Mouse (Mus musculus) neural tube, embryonic 11.5 days (tissue): ENCODE measurements at regions not wholly inside any gene's neighbourhood (a gene's known extent, or its start where the extent isn't known, plus 50 kb on each side); places are given as distances from the start of the nearest gene placed in this dataset.

Experiments
- ATAC-seq: fragments of 200-750 bp; cut with Nextera tagmentation; 2 replicates; pipeline ENCODE4 v1.8.0; 2017; ENCODE audit warnings: moderate number of reproducible peaks, mild to moderate bottlenecking, moderate TSS enrichment, moderate library complexity; ENCODE audit not compliant: insufficient read depth, low FRiP score, low TSS enrichment
- DNase-seq: peaks from one replicate; pipeline ENCODE4 v3.0.0-alpha.2; 2015; ENCODE audit warnings: low spot score
- H3K27ac ChIP-seq: fragments of 300-500 bp; sonication (generic); 2 replicates; pipeline ENCODE4 v1.5.1; 2014; ENCODE audit warnings: low read depth, mild to moderate bottlenecking, low read length
- H3K27me3 ChIP-seq: fragments of 300-500 bp; sonication (generic); 2 replicates; pipeline ENCODE4 v1.6.1; 2014; ENCODE audit warnings: mild to moderate bottlenecking, low read length, mixed read lengths; ENCODE audit not compliant: control insufficient read depth, insufficient read depth
- H3K36me3 ChIP-seq: fragments of 300-500 bp; sonication (generic); 2 replicates; pipeline ENCODE4 v1.6.1; 2014; ENCODE audit warnings: mild to moderate bottlenecking, low read length, moderate library complexity, mixed read lengths; ENCODE audit not compliant: control insufficient read depth, insufficient read depth
- H3K4me1 ChIP-seq: fragments of 300-500 bp; sonication (generic); 2 replicates; pipeline ENCODE4 v1.6.1; 2014; ENCODE audit warnings: low read length, mixed read lengths; ENCODE audit not compliant: control insufficient read depth, insufficient read depth
- H3K4me2 ChIP-seq: fragments of 300-500 bp; sonication (generic); 2 replicates; pipeline ENCODE4 v1.6.1; 2014; ENCODE audit warnings: low read depth, mild to moderate bottlenecking, moderate library complexity
- H3K4me3 ChIP-seq: fragments of 300-500 bp; sonication (generic); 2 replicates; pipeline ENCODE4 v1.5.1; 2014; ENCODE audit warnings: low read depth, low read length
- H3K9ac ChIP-seq: fragments of 300-500 bp; sonication (generic); 2 replicates; pipeline ENCODE4 v1.6.1; 2014; ENCODE audit warnings: mild to moderate bottlenecking, low read length
- H3K9me3 ChIP-seq: fragments of 300-500 bp; sonication (generic); 2 replicates; pipeline ENCODE4 v1.6.1; 2016; ENCODE audit warnings: low read length; ENCODE audit not compliant: control insufficient read depth
- WGBS: fragments of 180-500 bp; shearing (Covaris S2); extraction: QIAGEN DNeasy Blood & Tissue Kit; methylation state at CpG from one replicate; pipeline ENCODE4 v1.1.7; 2014; 5-methylcytosine and 5-hydroxymethylcytosine counted together

DNA sequence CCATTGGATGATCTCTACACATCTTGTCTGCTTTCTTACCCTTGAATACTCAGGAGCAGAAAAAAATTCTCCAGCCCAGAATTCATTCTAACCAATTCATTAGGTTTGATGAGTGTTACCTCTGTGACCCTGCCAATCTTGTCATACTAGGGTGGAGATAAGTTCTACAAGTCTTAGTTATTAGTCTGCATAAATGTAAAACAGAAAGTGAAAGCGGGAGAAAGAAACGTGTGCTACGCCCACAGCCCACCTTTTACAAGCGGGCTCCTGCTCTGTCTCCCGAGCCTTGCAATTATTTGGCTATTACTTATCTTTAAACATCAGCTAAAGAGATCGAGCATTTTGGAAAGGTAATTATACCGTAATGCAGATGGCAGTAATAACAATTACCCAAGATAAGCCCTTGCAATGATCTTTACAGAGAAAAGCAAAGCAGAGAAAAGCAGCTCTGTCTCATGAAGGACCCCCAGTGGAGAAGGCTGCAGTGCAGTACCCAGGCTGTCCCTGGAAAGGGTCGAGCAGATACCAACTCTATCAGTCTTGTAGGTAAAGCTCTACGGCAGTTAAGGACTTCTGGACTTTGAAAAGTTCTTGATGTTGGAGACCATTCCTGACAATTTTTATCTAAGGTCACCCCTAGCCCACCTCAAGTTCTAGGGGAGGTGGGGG is 286.1 kb upstream of the Ppargc1a start:
- Histone ChIP-seq H3K4me2 (no peak overlapping the region), H3K27me3 (no peaks in the 10 kb centered on the region), H3K36me3 (no peaks in the 10 kb centered on the region), H3K9me3 (no peaks in the 10 kb centered on the region), H3K4me1 (no peaks in the 10 kb centered on the region), H3K9ac (no peak overlapping the region), H3K4me3 (no peak overlapping the region), H3K27ac (no peak overlapping the region)
- 60% methylated on average over 9 of the region's 9 CpGs for WGBS
- ATAC-seq: no peak; the same call in 1 of the 2 replicates
- DNase-seq: no peak

DNA sequence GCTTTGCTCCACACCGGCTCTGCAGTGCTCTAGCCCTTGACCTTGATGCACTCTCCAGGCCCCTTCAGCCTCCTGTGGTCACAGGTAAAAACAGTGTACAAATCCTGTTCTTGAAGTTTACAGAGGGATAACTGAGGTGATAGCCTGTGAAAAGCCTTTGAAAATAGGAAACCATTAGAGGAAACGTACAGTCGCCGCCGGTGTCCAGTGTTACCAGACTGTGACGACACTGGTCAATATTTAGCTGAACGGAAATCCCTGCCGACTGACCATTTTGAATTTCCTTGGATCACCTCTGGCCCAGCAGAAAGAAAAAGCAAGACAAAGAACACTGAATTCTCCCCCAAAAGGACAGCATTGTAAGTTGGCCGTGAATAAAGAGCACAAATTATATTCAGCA is 282.6 kb upstream of the Ppargc1a start:
- DNase-seq (no peak), ATAC-seq (no peak)
- Histone ChIP-seq H3K9me3 (no peaks in the 10 kb centered on the region), H3K9ac (no peak overlapping the region), H3K27me3 (no peaks in the 10 kb centered on the region), H3K4me2 (no peak overlapping the region), H3K4me1 (no peaks in the 10 kb centered on the region), H3K36me3 (no peaks in the 10 kb centered on the region), H3K4me3 (no peak overlapping the region), H3K27ac (no peak overlapping the region)
- WGBS: 91% methylated on average over 9 of the region's 9 CpGs

DNA sequence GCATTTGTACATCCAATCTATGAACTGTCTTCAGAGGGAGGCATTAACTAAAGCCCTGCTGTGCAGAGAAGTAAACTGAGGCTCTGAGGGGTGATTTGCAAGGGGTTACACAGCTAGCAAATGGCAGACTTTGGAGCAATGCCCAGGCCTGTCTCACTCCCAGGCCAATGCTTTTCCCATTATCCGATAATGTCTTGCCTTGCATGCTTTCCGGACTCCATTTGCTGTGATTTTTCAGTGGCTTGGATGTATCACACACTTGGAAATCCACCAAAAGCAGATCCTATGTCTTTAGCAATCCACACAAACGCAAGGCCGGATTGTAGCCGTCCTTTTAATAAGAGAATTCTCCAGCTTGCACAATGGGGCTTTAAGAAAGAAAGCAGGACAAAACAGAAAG is 281.7 kb upstream of the Ppargc1a start:
- Histone ChIP-seq H3K4me3 (no peak overlapping the region), H3K27me3 (no peaks in the 10 kb centered on the region), H3K9me3 (no peaks in the 10 kb centered on the region), H3K36me3 (no peaks in the 10 kb centered on the region), H3K9ac (no peak overlapping the region), H3K4me1 (no peaks in the 10 kb centered on the region), H3K27ac (no peak overlapping the region), H3K4me2 (no peak overlapping the region)
- DNase-seq (no peak), ATAC-seq (no peak)
- 95% methylated on average over 5 of the region's 5 CpGs for WGBS

DNA sequence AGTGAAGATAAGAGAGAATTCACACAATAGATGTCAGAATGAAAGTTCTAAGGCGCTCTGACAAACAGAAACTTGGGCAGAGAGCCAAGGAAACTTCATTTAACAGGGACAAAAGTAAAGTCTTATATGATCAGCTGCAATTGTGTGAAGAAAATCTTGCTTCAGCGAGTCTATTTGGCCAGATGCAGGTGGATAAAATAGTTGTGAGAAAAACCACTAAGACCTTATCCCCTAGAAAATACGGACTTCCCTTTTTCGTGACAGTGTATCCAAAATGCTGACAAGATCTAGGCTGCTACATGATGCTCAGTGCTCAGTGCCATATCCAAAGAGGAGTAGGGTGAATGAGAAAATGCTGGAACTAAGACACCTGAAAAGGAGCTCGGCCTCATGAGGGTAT is 274.7 kb upstream of the Ppargc1a start:
- DNase-seq (no peak), ATAC-seq (no peak)
- Histone ChIP-seq H3K27me3 (no peaks in the 10 kb centered on the region), H3K27ac (no peak overlapping the region), H3K4me1 (no peaks in the 10 kb centered on the region), H3K4me3 (no peak overlapping the region), H3K9ac (no peak overlapping the region), H3K4me2 (no peak overlapping the region), H3K9me3 (no peaks in the 10 kb centered on the region), H3K36me3 (no peaks in the 10 kb centered on the region)
- 91% methylated on average over 5 of the region's 5 CpGs for WGBS

DNA sequence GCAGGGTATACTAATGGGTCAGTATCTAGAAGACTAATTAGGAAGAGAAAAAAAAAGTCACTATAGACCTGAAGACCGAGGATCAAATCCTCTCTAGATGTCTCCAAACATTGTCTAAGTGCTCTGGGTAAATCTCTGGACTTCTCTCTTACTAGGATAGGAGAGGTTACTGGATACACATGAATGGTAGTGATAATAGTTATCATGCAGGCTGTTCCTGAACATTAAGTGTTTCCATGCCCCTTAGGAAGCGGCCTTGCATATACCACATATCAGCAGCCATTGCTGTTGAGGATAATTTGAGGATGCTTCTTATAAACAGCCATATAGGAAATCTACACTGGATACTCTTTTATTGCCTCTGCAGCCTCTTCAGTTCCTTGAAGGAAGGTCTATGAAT is 274.2 kb upstream of the Ppargc1a start:
- ATAC-seq (no peak), DNase-seq (no peak)
- 89% methylated on average over 2 of the region's 2 CpGs for WGBS
- no peaks in the 10 kb centered on the region for H3K36me3 ChIP-seq
- no peaks in the 10 kb centered on the region for H3K27me3 ChIP-seq
- no peak overlapping the region for H3K4me3 ChIP-seq
- no peaks in the 10 kb centered on the region for H3K4me1 ChIP-seq
- no peak overlapping the region for H3K4me2 ChIP-seq
- no peaks in the 10 kb centered on the region for H3K9me3 ChIP-seq
- H3K9ac ChIP-seq: no peak overlapping the region
- no peak overlapping the region for H3K27ac ChIP-seq

DNA sequence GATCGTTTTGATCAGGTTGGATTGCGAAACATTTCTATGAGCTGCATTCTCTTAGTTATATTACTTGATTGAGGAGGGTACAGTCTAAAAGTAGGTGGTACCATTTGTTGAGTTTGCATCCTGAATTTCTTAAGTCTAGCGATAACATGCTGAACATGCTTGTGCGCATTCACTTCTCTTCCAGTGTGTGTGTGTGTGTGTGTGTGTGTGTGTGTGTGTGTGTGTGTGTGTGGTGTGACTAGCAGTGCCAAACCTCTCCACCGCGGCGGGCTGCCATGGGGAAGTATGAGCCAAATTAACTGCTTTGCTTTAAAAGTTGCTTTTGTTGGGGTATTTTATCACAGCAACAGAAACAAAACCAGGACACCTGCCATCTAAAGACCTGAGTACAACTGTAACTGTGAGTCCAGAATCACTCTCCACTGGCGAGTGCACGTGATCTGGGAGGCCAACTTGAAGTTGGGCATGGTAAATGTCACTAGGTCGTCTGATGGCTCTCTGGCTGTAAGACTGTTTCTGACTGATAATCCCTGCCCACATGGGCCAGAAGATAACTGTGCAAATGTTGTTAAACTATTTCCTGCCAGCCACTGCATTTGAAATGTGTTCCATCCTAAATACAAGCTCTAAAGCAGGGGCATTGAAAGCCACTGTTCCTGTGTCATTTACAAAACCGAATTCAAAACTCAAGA is 273.3 kb upstream of the Ppargc1a start:
- DNase-seq (no peak), ATAC-seq (no peak)
- Histone ChIP-seq H3K36me3 (no peaks in the 10 kb centered on the region), H3K4me2 (no peak overlapping the region), H3K27ac (no peak overlapping the region), H3K27me3 (no peaks in the 10 kb centered on the region), H3K4me1 (no peaks in the 10 kb centered on the region), H3K9me3 (no peaks in the 10 kb centered on the region), H3K9ac (no peak overlapping the region), H3K4me3 (no peak overlapping the region)
- 89% methylated on average over 11 of the region's 11 CpGs for WGBS

DNA sequence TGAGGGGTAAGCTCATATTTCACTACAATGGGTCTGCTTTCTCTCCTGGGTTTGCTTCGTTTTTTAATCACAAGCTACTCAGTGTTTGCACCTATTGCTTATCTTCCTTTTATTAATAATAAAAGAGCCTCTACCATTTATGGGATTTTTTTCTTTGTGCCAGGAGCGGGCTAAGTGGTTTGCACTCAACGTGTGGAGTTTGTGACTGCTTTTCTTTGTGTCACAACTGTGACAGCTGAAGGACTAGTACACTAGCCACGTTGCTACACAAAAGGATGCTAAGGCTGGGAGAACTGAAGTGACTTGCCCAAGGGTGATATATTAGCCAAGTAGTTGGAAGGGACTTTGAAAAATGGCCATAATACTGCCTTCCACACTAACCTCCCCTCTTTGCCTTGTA is 271.8 kb upstream of the Ppargc1a start:
- Histone ChIP-seq H3K9me3 (no peaks in the 10 kb centered on the region), H3K36me3 (no peaks in the 10 kb centered on the region), H3K27ac (no peak overlapping the region), H3K4me1 (no peaks in the 10 kb centered on the region), H3K4me2 (no peak overlapping the region), H3K9ac (no peak overlapping the region), H3K27me3 (no peaks in the 10 kb centered on the region), H3K4me3 (no peak overlapping the region)
- DNase-seq (no peak), ATAC-seq (no peak)
- 73% methylated on average over 4 of the region's 4 CpGs for WGBS

DNA sequence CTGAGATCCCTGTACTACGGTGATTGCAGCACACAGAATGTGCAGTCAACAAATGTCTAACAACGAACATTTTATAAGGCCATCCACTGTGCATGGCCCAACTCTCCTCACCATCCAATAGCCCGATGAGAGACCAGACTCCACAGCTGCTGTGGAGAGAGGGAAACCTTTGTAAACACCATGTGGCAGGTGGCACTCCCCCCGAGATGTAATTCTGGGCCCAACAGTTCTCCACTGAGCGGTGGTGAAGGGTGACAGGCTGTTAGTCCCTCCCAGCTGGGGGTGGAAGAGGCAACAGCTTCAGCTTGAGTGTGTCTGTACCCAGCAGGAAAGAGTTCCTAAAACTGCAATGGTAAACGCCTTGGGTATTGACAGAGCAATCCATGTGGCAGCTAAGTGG is 263.0 kb upstream of the Ppargc1a start:
- Histone ChIP-seq H3K4me1 (no peaks in the 10 kb centered on the region), H3K36me3 (no peaks in the 10 kb centered on the region), H3K4me2 (no peak overlapping the region), H3K27me3 (no peaks in the 10 kb centered on the region), H3K9ac (no peak overlapping the region), H3K27ac (no peak overlapping the region), H3K4me3 (no peak overlapping the region), H3K9me3 (no peaks in the 10 kb centered on the region)
- 52% methylated on average over 6 of the region's 6 CpGs for whole genome bisulfite sequencing
- DNase-seq (no peak), ATAC-seq (no peak)

DNA sequence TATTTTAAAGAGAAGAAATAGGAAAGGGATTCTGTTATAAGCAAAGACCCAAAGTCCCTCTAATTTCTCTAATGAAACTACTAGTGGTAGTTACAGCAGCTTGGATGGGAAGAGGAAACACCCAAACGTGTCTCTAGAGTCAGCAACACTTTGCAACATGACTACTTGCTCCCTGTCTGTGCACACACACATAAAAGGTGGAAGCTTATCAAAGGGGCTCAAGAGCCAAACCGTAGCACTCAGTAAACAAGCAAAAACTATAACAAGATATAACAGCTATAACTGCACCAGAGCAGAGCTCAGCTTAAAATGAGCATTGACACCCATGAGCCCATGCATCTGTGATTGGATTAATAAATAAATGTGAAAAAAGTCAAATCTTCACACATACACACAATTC is 262.5 kb upstream of the Ppargc1a start:
- Histone ChIP-seq H3K9ac (no peak overlapping the region), H3K36me3 (no peaks in the 10 kb centered on the region), H3K9me3 (no peaks in the 10 kb centered on the region), H3K4me2 (no peak overlapping the region), H3K4me1 (no peaks in the 10 kb centered on the region), H3K27me3 (no peaks in the 10 kb centered on the region), H3K4me3 (no peak overlapping the region), H3K27ac (no peak overlapping the region)
- ATAC-seq (no peak), DNase-seq (no peak)
- WGBS: 79% methylated on average over 2 of the region's 2 CpGs
